Mouse (Mus musculus): ENCODE measurements at regions not wholly inside any gene's neighbourhood (a gene's known extent, or its start where the extent isn't known, plus 50 kb on each side); places are given as distances from the start of the nearest gene placed in this dataset.

- no peak for TF ChIP-seq ZKSCAN1 (IDR thresholded peaks at IDR 0.05; ENCODE audit: borderline replicate concordance, low read depth, low read length)
- TF ChIP-seq MYC (IDR thresholded peaks at IDR 0.05; ENCODE audit: low read depth, low read length) = no peak
- no peak for TF ChIP-seq KAT2A (IDR thresholded peaks at IDR 0.05; ENCODE audit: insufficient replicate concordance, low read length)
- no peak for TF ChIP-seq CTCF (conservative IDR thresholded peaks at IDR 0.05 in 1 of 2, IDR thresholded peaks at IDR 0.05 in 1 of 2; ENCODE audit: low read depth in 2 of 2, low read length in 2 of 2)
These were observed 392.4 kb downstream of the Rwdd3 start for GRCm38 (mm10) chr3:120779091-120779490.
